Comparison of ENCODE assay signal across 9 mouse cellular contexts in the genomic region with DNA sequence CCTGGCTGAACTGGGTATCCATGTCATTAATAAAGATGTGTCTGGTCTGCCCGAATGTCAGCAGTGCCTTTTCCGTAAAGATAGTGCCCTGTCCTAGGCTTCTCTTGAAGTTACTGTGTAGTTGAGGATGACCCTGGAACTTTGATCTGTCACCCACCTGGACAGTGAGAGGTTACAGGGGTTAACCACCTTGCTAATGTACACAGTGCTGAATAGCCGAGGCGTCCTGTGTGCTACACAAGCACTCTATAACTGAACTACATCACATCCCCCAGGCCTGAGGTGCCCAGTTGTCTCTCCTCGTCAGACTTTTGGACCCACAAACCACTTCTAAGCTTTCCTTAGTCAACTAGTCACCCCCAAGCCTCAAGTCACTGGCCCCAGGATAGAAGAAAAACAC. TPM values are rescaled to one million over a fixed set of nuclear protein-coding genes. Genes with fewer than 3 reads are reported as not detected.
DNase-seq lines count a peak whose midpoint lies in the region; ATAC-seq and TF ChIP-seq lines count a peak whose summit lies in the region.
"Had no signal": no experiment of that assay in that cellular context is flagged by ENCODE, and none has a peak within 500 bp of the region (broad histone marks: within the 10 kb centered on the region; RNA-seq: fewer than 3 reads in every experiment).

No protein-coding gene starts in this region.

- peak overlapping the region; percentile 99 for H3K4me3 ChIP-seq in gastrocnemius, adult 2 months
- peak overlapping the region; percentile 72 for H3K4me3 ChIP-seq in thymus, adult 2 months (ENCODE audit: control insufficient read depth, insufficient read depth, low read length)
- H3K4me3 ChIP-seq in liver, embryonic 13.5 days (replicated peaks), result peak overlapping the region; percentile 81

- no peaks in the 10 kb centered on the region for H3K27me3 ChIP-seq in thymus, adult 2 months (ENCODE audit: control insufficient read depth, insufficient read depth, low read length)
- H3K27me3 ChIP-seq in liver, embryonic 13.5 days, result no peaks in the 10 kb centered on the region

- H3K4me1 ChIP-seq in thymus, adult 2 months (replicated peaks; ENCODE audit: control insufficient read depth, insufficient read depth, low read length), result peaks cover 17% of the 10 kb centered on the region
- peaks cover 63% of the 10 kb centered on the region for H3K4me1 ChIP-seq in liver, embryonic 13.5 days (replicated peaks)

- intact Hi-C loops in gastrocnemius, adult 2 months (cut with DNase I), result no loop called here
- intact Hi-C loops in gastrocnemius, postnatal 36 days (cut with DNase I), result no loop called here

- ATAC-seq in liver, embryonic 13.5 days (ENCODE audit: low read depth), result no peak

- H3K9me3 ChIP-seq in liver, embryonic 13.5 days (replicated peaks), result no peaks in the 10 kb centered on the region

- TF ChIP-seq POLR2A in thymus, adult 2 months (IDR thresholded peaks at IDR 0.05; ENCODE audit: control insufficient read depth, extremely low read depth, insufficient read depth, low read length, poor library complexity), result no peak

- no peak for TF ChIP-seq CTCF in gastrocnemius, adult 2 months (IDR thresholded peaks at IDR 0.05)
- TF ChIP-seq CTCF in thymus, adult 2 months (IDR thresholded peaks at IDR 0.05; ENCODE audit: borderline replicate concordance, control insufficient read depth, extremely low read depth, insufficient read depth, low read length, poor library complexity), result no peak

- peak overlapping the region; percentile 93 for H3K9ac ChIP-seq in liver, embryonic 13.5 days

- no peak for DNase-seq in gastrocnemius, adult 2 months
- DNase-seq in gastrocnemius, postnatal 36 days, result no peak
- no peak for DNase-seq in thymus, adult 2 months
- DNase-seq in thymus, postnatal 25 days, result no peak
- DNase-seq in liver, embryonic 13.5 days, result no peak
- DNase-seq in ovary, postnatal 10 days (ENCODE audit: low spot score), result no peak
- DNase-seq in gastrocnemius, postnatal 25 days, result no peak
- DNase-seq in right cerebral cortex, postnatal 25 days, result no peak
- DNase-seq: cerebellum, adult 9-11 months had no signal

- H3K4me2 ChIP-seq in liver, embryonic 13.5 days, result peak overlapping the region; percentile 100

- 35% methylated on average over 5 of the region's 5 CpGs for WGBS in thymus, adult 2 months
- WGBS in liver, embryonic 13.5 days (ENCODE audit: insufficient replicate concordance), result 47% methylated on average over 5 of the region's 5 CpGs

- peak overlapping the region; percentile 90 for H3K27ac ChIP-seq in gastrocnemius, adult 2 months
- H3K27ac ChIP-seq in thymus, adult 2 months (ENCODE audit: control insufficient read depth, insufficient read depth, low read length), result peak overlapping the region; percentile 83
- peak overlapping the region; percentile 96 for H3K27ac ChIP-seq in liver, embryonic 13.5 days

- no peaks in the 10 kb centered on the region for H3K36me3 ChIP-seq in thymus, adult 2 months (ENCODE audit: control insufficient read depth, insufficient read depth, low read length)
- H3K36me3 ChIP-seq in liver, embryonic 13.5 days, result peaks cover 19% of the 10 kb centered on the region

RNA-seq across cellular contexts. Expression of a gene that starts 1.4 kb away (rescaled TPM):
- 1 to 10 TPM; 8.3 to 8.5 TPM for total RNA-seq in gastrocnemius, adult 2 months (2021)
- total RNA-seq in gastrocnemius, postnatal 36 days (2021), result 1 to 10 TPM; 7.6 to 9.0 TPM
- polyA plus RNA-seq in thymus, adult 2 months (2012; rRNA removed), result 69.6 and 80.8 TPM in 2 replicates
- polyA plus RNA-seq in liver, embryonic 13.5 days (2015; fragmentation: Nextera tagmentation; extraction: Ambion mirVana), result 22.1 and 23.2 TPM in 2 replicates
- total RNA-seq in gastrocnemius, postnatal 25 days (2021), result 1 to 10 TPM; 6.8 to 7.7 TPM

RNA-seq across cellular contexts. Expression of a gene that starts 4.8 kb away (rescaled TPM):
- total RNA-seq in gastrocnemius, adult 2 months (2021), result 100 to 1,000 TPM; 410 to 473 TPM
- total RNA-seq in gastrocnemius, postnatal 36 days (2021), result 100 to 1,000 TPM; 333 to 400 TPM
- polyA plus RNA-seq in thymus, adult 2 months (2012; rRNA removed), result 2,283 and 2,588 TPM in 2 replicates
- 639 and 696 TPM in 2 replicates for polyA plus RNA-seq in liver, embryonic 13.5 days (2015; fragmentation: Nextera tagmentation; extraction: Ambion mirVana)
- total RNA-seq in gastrocnemius, postnatal 25 days (2021), result 100 to 1,000 TPM; 317 to 352 TPM

RNA-seq across cellular contexts. Expression of a gene that starts 4.8 kb away (rescaled TPM):
- 10 to 100 TPM; 24.6 to 30.9 TPM for total RNA-seq in gastrocnemius, adult 2 months (2021)
- total RNA-seq in gastrocnemius, postnatal 36 days (2021), result 10 to 100 TPM; 25.8 TPM
- 28.8 and 29.4 TPM in 2 replicates for polyA plus RNA-seq in thymus, adult 2 months (2012; rRNA removed)
- 50.2 and 59.4 TPM in 2 replicates for polyA plus RNA-seq in liver, embryonic 13.5 days (2015; fragmentation: Nextera tagmentation; extraction: Ambion mirVana)
- total RNA-seq in gastrocnemius, postnatal 25 days (2021), result 10 to 100 TPM; 27.2 to 29.2 TPM

RNA-seq across cellular contexts. Expression of a gene that starts 5.8 kb away (rescaled TPM):
- total RNA-seq in gastrocnemius, adult 2 months (2021), result 1 to 10 TPM; 4.6 TPM
- 1 to 10 TPM; 4.9 to 5.1 TPM for total RNA-seq in gastrocnemius, postnatal 36 days (2021)
- polyA plus RNA-seq in thymus, adult 2 months (2012; rRNA removed), result 35.8 and 42.0 TPM in 2 replicates
- 30.6 and 33.2 TPM in 2 replicates for polyA plus RNA-seq in liver, embryonic 13.5 days (2015; fragmentation: Nextera tagmentation; extraction: Ambion mirVana)
- total RNA-seq in gastrocnemius, postnatal 25 days (2021), result 1 to 10 TPM; 4.2 to 6.9 TPM

RNA-seq across cellular contexts. Expression of a gene that starts 14.6 kb away (rescaled TPM):
- total RNA-seq in gastrocnemius, adult 2 months (2021), result 10 to 100 TPM; 20.6 to 23.9 TPM
- total RNA-seq in gastrocnemius, postnatal 36 days (2021), result 10 to 100 TPM; 15.7 to 19.3 TPM
- 145 and 163 TPM in 2 replicates for polyA plus RNA-seq in thymus, adult 2 months (2012; rRNA removed)
- 29.1 and 31.6 TPM in 2 replicates for polyA plus RNA-seq in liver, embryonic 13.5 days (2015; fragmentation: Nextera tagmentation; extraction: Ambion mirVana)
- total RNA-seq in gastrocnemius, postnatal 25 days (2021), result 10 to 100 TPM; 18.0 to 19.1 TPM
